Mouse (Mus musculus) liver, embryonic 13.5 days (tissue): Measurements from ENCODE around the gene Rac2. TPM values are rescaled to one million over a fixed set of nuclear protein-coding genes. Genes with fewer than 3 reads are reported as not detected.
A peak's percentile ranks its signal among the peaks of the same experiment; 100 is the strongest.

Experiments
- ATAC-seq: fragments of 200-750 bp; cut with Nextera tagmentation; 2 replicates; pipeline ENCODE4 v1.8.0; 2017; ENCODE audit warnings: low read depth, mild to moderate bottlenecking, moderate number of reproducible peaks, moderate library complexity
- DNase-seq: peaks from one replicate; pipeline ENCODE4 v3.0.0; 2022
- H3K27ac ChIP-seq: fragments of 300-500 bp; sonication (generic); 2 replicates; pipeline ENCODE4 v1.5.1; 2015; ENCODE audit warnings: moderate library complexity, mild to moderate bottlenecking, inconsistent platforms
- H3K27me3 ChIP-seq: fragments of 300-500 bp; sonication (generic); 2 replicates; pipeline ENCODE4 v1.6.1; 2015; ENCODE audit warnings: mild to moderate bottlenecking, inconsistent platforms
- H3K36me3 ChIP-seq: fragments of 300-500 bp; sonication (generic); 2 replicates; pipeline ENCODE4 v1.6.1; 2015; ENCODE audit warnings: mild to moderate bottlenecking, inconsistent platforms
- H3K4me1 ChIP-seq: fragments of 300-500 bp; sonication (generic); replicated peaks from 2 replicates; pipeline ENCODE4 v1.6.1; 2015; ENCODE audit warnings: inconsistent platforms
- H3K4me2 ChIP-seq: fragments of 300-500 bp; sonication (generic); 2 replicates; pipeline ENCODE4 v1.6.1; 2015; ENCODE audit warnings: inconsistent platforms, mild to moderate bottlenecking, moderate library complexity
- H3K4me3 ChIP-seq: fragments of 300-500 bp; sonication (generic); replicated peaks from 2 replicates; pipeline ENCODE4 v1.5.1; 2015; ENCODE audit warnings: mild to moderate bottlenecking, inconsistent platforms
- H3K9ac ChIP-seq: fragments of 300-500 bp; sonication (generic); 2 replicates; pipeline ENCODE4 v1.6.1; 2015; ENCODE audit warnings: mild to moderate bottlenecking, inconsistent platforms
- H3K9me3 ChIP-seq: fragments of 300-500 bp; sonication (generic); replicated peaks from 2 replicates; pipeline ENCODE4 v1.6.1; 2016; ENCODE audit warnings: inconsistent platforms
- WGBS: fragments of 180-500 bp; shearing (Covaris S2); methylation state at CpG from one replicate; pipeline ENCODE4 v1.1.7; 2015; ENCODE audit not compliant: insufficient replicate concordance; 5-methylcytosine and 5-hydroxymethylcytosine counted together
- polyA plus RNA-seq: library from polyadenylated mRNA; unstranded; fragments of >200 nt; fragmentation: Nextera tagmentation; extraction: Ambion mirVana; gene quantifications from 2 replicates; pipeline ENCODE4 v1.2.1, GENCODE M21; 2015

Gene Rac2
- polyA plus RNA-seq, 1 experiment from 2014 or later: 81.2 TPM

GRCm38 (mm10) chr15:78588049-78588448, 15.5 kb upstream of the Rac2 start:
- Histone ChIP-seq H3K4me3 (no peak overlapping the region), H3K36me3 (no peaks in the 10 kb centered on the region), H3K4me2 (no peak overlapping the region), H3K27ac (no peak overlapping the region), H3K4me1 (peaks cover 14% of the 10 kb centered on the region), H3K9ac (no peak overlapping the region), H3K27me3 (no peaks in the 10 kb centered on the region), H3K9me3 (no peaks in the 10 kb centered on the region)
- ATAC-seq: peak; percentile 52; the same call in 1 of the 2 replicates
- DNase-seq: no peak
- 18% methylated on average over 4 of the region's 4 CpGs for WGBS

GRCm38 (mm10) chr15:78587050-78587994, 14.7 kb upstream of the Rac2 start:
- Histone ChIP-seq H3K36me3 (no peaks in the 10 kb centered on the region), H3K27ac (no peak overlapping the region), H3K27me3 (no peaks in the 10 kb centered on the region), H3K4me2 (no peak overlapping the region), H3K4me3 (no peak overlapping the region), H3K4me1 (peaks cover 14% of the 10 kb centered on the region), H3K9ac (no peak overlapping the region), H3K9me3 (no peaks in the 10 kb centered on the region)
- WGBS: 43% methylated on average over 18 of the region's 18 CpGs
- peak; percentile 59 for ATAC-seq
- peak; percentile 50 for DNase-seq

GRCm38 (mm10) chr15:78585404-78585803, 12.8 kb upstream of the Rac2 start:
- WGBS: 64% methylated on average over 7 of the region's 7 CpGs
- ATAC-seq: no peak
- no peaks in the 10 kb centered on the region for H3K27me3 ChIP-seq

GRCm38 (mm10) chr15:78583352-78583751, 10.8 kb upstream of the Rac2 start:
- Histone ChIP-seq H3K4me2 (no peak overlapping the region), H3K27ac (no peak overlapping the region), H3K4me3 (no peak overlapping the region), H3K9me3 (no peaks in the 10 kb centered on the region), H3K9ac (no peak overlapping the region), H3K27me3 (no peaks in the 10 kb centered on the region), H3K4me1 (peaks cover 31% of the 10 kb centered on the region), H3K36me3 (no peaks in the 10 kb centered on the region)
- no peak for DNase-seq
- WGBS: 45% methylated on average over 11 of the region's 11 CpGs
- no peak for ATAC-seq

More at GRCm38 (mm10) chr15:78585404-78585803, 12.8 kb upstream of the Rac2 start:
- Histone ChIP-seq H3K4me2 (no peak overlapping the region), H3K27ac (no peak overlapping the region), H3K4me3 (no peak overlapping the region), H3K36me3 (no peaks in the 10 kb centered on the region), H3K9ac (no peak overlapping the region), H3K4me1 (peaks cover 27% of the 10 kb centered on the region), H3K9me3 (no peaks in the 10 kb centered on the region)
- no peak for DNase-seq

GRCm38 (mm10) chr15:78576284-78576810, 3.8 kb upstream of the Rac2 start:
- H3K27ac ChIP-seq: no peak overlapping the region
- no peak overlapping the region for H3K9ac ChIP-seq
- 60% methylated on average over 3 of the region's 4 CpGs for WGBS
- no peaks in the 10 kb centered on the region for H3K27me3 ChIP-seq
- H3K4me2 ChIP-seq: no peak overlapping the region
- ATAC-seq: no peak
- DNase-seq: no peak
- no peaks in the 10 kb centered on the region for H3K36me3 ChIP-seq
- H3K4me1 ChIP-seq: peaks cover 46% of the 10 kb centered on the region
- no peaks in the 10 kb centered on the region for H3K9me3 ChIP-seq
- H3K4me3 ChIP-seq: no peak overlapping the region

GRCm38 (mm10) chr15:78572270-78572600, 348 bp downstream of the Rac2 start:
- peak; percentile 61 for ATAC-seq
- H3K4me3 ChIP-seq: peak overlapping the region; percentile 61
- 28% methylated on average over 5 of the region's 5 CpGs for WGBS

GRCm38 (mm10) chr15:78571554-78572269, 871 bp downstream of the Rac2 start:
- DNase-seq: peak; percentile 85
- H3K9ac ChIP-seq: peak overlapping the region; percentile 79

More at GRCm38 (mm10) chr15:78572270-78572600, 348 bp downstream of the Rac2 start:
- Histone ChIP-seq H3K36me3 (peaks cover 24% of the 10 kb centered on the region), H3K9me3 (no peaks in the 10 kb centered on the region), H3K27me3 (no peaks in the 10 kb centered on the region), H3K4me2 (peak overlapping the region; percentile 77), H3K27ac (peak overlapping the region; percentile 95), H3K4me1 (peaks cover 70% of the 10 kb centered on the region), H3K9ac (peak overlapping the region; percentile 79)
- DNase-seq: no peak

GRCm38 (mm10) chr15:78570170-78570569, 2.4 kb downstream of the Rac2 start:
- no peak for DNase-seq
- ATAC-seq: no peak
- 74% methylated on average over 5 of the region's 5 CpGs for WGBS
- Histone ChIP-seq H3K27me3 (no peaks in the 10 kb centered on the region), H3K4me2 (no peak overlapping the region), H3K9ac (no peak overlapping the region), H3K36me3 (peaks cover 24% of the 10 kb centered on the region), H3K4me1 (peaks cover 81% of the 10 kb centered on the region), H3K9me3 (no peaks in the 10 kb centered on the region), H3K4me3 (no peak overlapping the region), H3K27ac (peak overlapping the region; percentile 55)

More at GRCm38 (mm10) chr15:78571554-78572269, 871 bp downstream of the Rac2 start:
- H3K9me3 ChIP-seq: no peaks in the 10 kb centered on the region
- peaks cover 75% of the 10 kb centered on the region for H3K4me1 ChIP-seq
- peak; percentile 92 for ATAC-seq
- H3K4me2 ChIP-seq: peak overlapping the region; percentile 77
- WGBS: 6% methylated on average over 16 of the region's 16 CpGs
- H3K4me3 ChIP-seq: peak overlapping the region; percentile 61
- peak overlapping the region; percentile 95 for H3K27ac ChIP-seq
- peaks cover 24% of the 10 kb centered on the region for H3K36me3 ChIP-seq
- H3K27me3 ChIP-seq: no peaks in the 10 kb centered on the region

- H3K36me3 ChIP-seq: peaks cover 24% of the 10 kb centered on the region
- H3K4me2 ChIP-seq: no peak overlapping the region
- DNase-seq (no peak), ATAC-seq (no peak)
- no peak overlapping the region for H3K4me3 ChIP-seq
- peaks cover 93% of the 10 kb centered on the region for H3K4me1 ChIP-seq
- no peaks in the 10 kb centered on the region for H3K9me3 ChIP-seq
- WGBS: 65% methylated on average over 9 of the region's 9 CpGs
- no peaks in the 10 kb centered on the region for H3K27me3 ChIP-seq
- no peak overlapping the region for H3K27ac ChIP-seq
- no peak overlapping the region for H3K9ac ChIP-seq
Observed at GRCm38 (mm10) chr15:78567608-78568120, 4.9 kb downstream of the Rac2 start.

- H3K27me3 ChIP-seq: no peaks in the 10 kb centered on the region
- no peaks in the 10 kb centered on the region for H3K9me3 ChIP-seq
- WGBS: 37% methylated on average over 11 of the region's 11 CpGs
- peak; percentile 46 for DNase-seq
- H3K9ac ChIP-seq: peak overlapping the region; percentile 50
- H3K4me1 ChIP-seq: peaks cover 65% of the 10 kb centered on the region
- peaks cover 24% of the 10 kb centered on the region for H3K36me3 ChIP-seq
- H3K4me2 ChIP-seq: peak overlapping the region; percentile 50
- peak; percentile 84 for ATAC-seq
- peak overlapping the region; percentile 83 for H3K27ac ChIP-seq
- H3K4me3 ChIP-seq: peak overlapping the region; percentile 11; the same call in 1 of the 2 replicates
Observed at GRCm38 (mm10) chr15:78564764-78565435, 7.7 kb downstream of the Rac2 start.
